Mouse (Mus musculus): Measurements from ENCODE around the gene Olfr731. TPM values are rescaled to one million over a fixed set of nuclear protein-coding genes. Genes with fewer than 3 reads are reported as not detected.

The Olfr731 gene
- 0.05 TPM for polyA plus RNA-seq (2017; shearing (Covaris generic))

GRCm38 (mm10) chr14:50241766-50242165 lies at the start of gene Olfr731:
TSS of gene Olfr731 (minus strand) at chr14:50241866.

GRCm38 (mm10) chr14:50284106-50284505 lies 42.4 kb upstream of the Olfr731 start, which contains the start of gene Olfr732:
TSS of gene Olfr732 (minus strand) at chr14:50284206.

GRCm38 (mm10) chr14:50188098-50188497 lies 53.6 kb downstream of the Olfr731 start, which contains the start of gene Olfr730:
TSS of gene Olfr730 (minus strand) at chr14:50188198.

Other genes with a start within 250 kb of the Olfr731 start
- not detected for gene Olfr725, start 201.5 kb downstream of the Olfr731 start, polyA plus RNA-seq (2017; shearing (Covaris generic))
- not detected for gene Olfr726, start 150.9 kb downstream of the Olfr731 start, polyA plus RNA-seq (2017; shearing (Covaris generic))
- not detected for gene Olfr727, start 118.7 kb downstream of the Olfr731 start, polyA plus RNA-seq (2017; shearing (Covaris generic))
- gene Olfr728, start 99.2 kb downstream of the Olfr731 start, polyA plus RNA-seq (2017; shearing (Covaris generic)): 0.04 TPM
- 0.12 TPM for gene Olfr729, start 89.0 kb downstream of the Olfr731 start, polyA plus RNA-seq (2017; shearing (Covaris generic))
- not detected for gene Olfr730, start 53.7 kb downstream of the Olfr731 start, polyA plus RNA-seq (2017; shearing (Covaris generic))
- gene Olfr732, start 42.3 kb upstream of the Olfr731 start, polyA plus RNA-seq (2017; shearing (Covaris generic)): not detected
- 0.06 TPM for gene Olfr733, start 59.7 kb upstream of the Olfr731 start, polyA plus RNA-seq (2017; shearing (Covaris generic))
- gene Olfr734, start 84.9 kb upstream of the Olfr731 start, polyA plus RNA-seq (2017; shearing (Covaris generic)): not detected
- gene Olfr735, start 107.0 kb upstream of the Olfr731 start, polyA plus RNA-seq (2017; shearing (Covaris generic)): not detected
- gene Tlr11, start 116.0 kb upstream of the Olfr731 start, polyA plus RNA-seq (2017; shearing (Covaris generic)): not detected
- gene Olfr736, start 139.3 kb upstream of the Olfr731 start, polyA plus RNA-seq (2017; shearing (Covaris generic)): not detected
- not detected for gene Olfr738, start 165.7 kb upstream of the Olfr731 start, polyA plus RNA-seq (2017; shearing (Covaris generic))
- not detected for gene Olfr739, start 176.8 kb upstream of the Olfr731 start, polyA plus RNA-seq (2017; shearing (Covaris generic))
- not detected for gene Olfr740, start 203.7 kb upstream of the Olfr731 start, polyA plus RNA-seq (2017; shearing (Covaris generic))
- gene Olfr741, start 230.9 kb upstream of the Olfr731 start, polyA plus RNA-seq (2017; shearing (Covaris generic)): 0.16 TPM

Measured in CD4-positive, CD25-positive, alpha-beta regulatory T cell (primary cell).